Mouse (Mus musculus) midbrain, embryonic 10.5 days (tissue): ENCODE results near the gene Rpl39l. TPM values are rescaled to one million over a fixed set of nuclear protein-coding genes. Genes with fewer than 3 reads are reported as not detected.
"Not testable (repeated sequence)": the region's sequence is repeated elsewhere in the genome, so short reads cannot be mapped to it uniquely, and the experiment has no call there.

Source experiments
- DNase-seq: peaks from one replicate; pipeline ENCODE4 v3.0.0-alpha.2; 2017; ENCODE audit warnings: low spot score
- H3K27ac ChIP-seq: fragments of 300-500 bp; sonication (generic); replicated peaks from 2 replicates; pipeline ENCODE4 v1.5.1; 2016; ENCODE audit warnings: mild to moderate bottlenecking
- H3K27me3 ChIP-seq: fragments of 300-500 bp; sonication (generic); 2 replicates; pipeline ENCODE4 v1.6.1; 2016; ENCODE audit warnings: low read depth, mild to moderate bottlenecking; ENCODE audit not compliant: poor library complexity, severe bottlenecking
- H3K36me3 ChIP-seq: fragments of 300-500 bp; sonication (generic); 2 replicates; pipeline ENCODE4 v1.6.1; 2016; ENCODE audit warnings: mild to moderate bottlenecking, moderate library complexity
- H3K4me1 ChIP-seq: fragments of 300-500 bp; sonication (generic); 2 replicates; pipeline ENCODE4 v1.6.1; 2016
- H3K4me3 ChIP-seq: fragments of 300-500 bp; sonication (generic); 2 replicates; pipeline ENCODE4 v1.5.1; 2016; ENCODE audit warnings: mild to moderate bottlenecking, moderate library complexity
- H3K9me3 ChIP-seq: fragments of 300-500 bp; sonication (generic); replicated peaks from 2 replicates; pipeline ENCODE4 v1.6.1; 2016; ENCODE audit warnings: mild to moderate bottlenecking
- WGBS: fragments of 180-500 bp; shearing (Covaris S2); methylation state at CpG from one replicate; pipeline ENCODE4 v1.1.7; 2016; 5-methylcytosine and 5-hydroxymethylcytosine counted together
- polyA plus RNA-seq: library from polyadenylated mRNA; unstranded; fragments of >200 nt; fragmentation: Nextera tagmentation; extraction: Ambion mirVana; gene quantifications from 2 replicates; pipeline ENCODE4 v1.2.1, GENCODE M21; 2016

Gene Rpl39l
- polyA plus RNA-seq, 1 experiment from 2014 or later, result 0.31 TPM

GRCm38 (mm10) chr16:10217020-10217419, 47.0 kb downstream of the Rpl39l start:
- DNase-seq, H3K27ac ChIP-seq, H3K36me3 ChIP-seq, H3K27me3 ChIP-seq, H3K9me3 ChIP-seq, H3K4me3 ChIP-seq, H3K4me1 ChIP-seq: not testable (repeated sequence)
- 86% methylated on average over 2 of the region's 2 CpGs for WGBS

Other genes with a start within 250 kb of the Rpl39l start
- 1.4 and 1.8 TPM in 2 replicates for gene Grin2a, start 174.7 kb upstream of the Rpl39l start, polyA plus RNA-seq
- gene Atf7ip2, start 22.5 kb downstream of the Rpl39l start, polyA plus RNA-seq, result 0.72 and 0.95 TPM in 2 replicates
- 3.3 and 4.8 TPM in 2 replicates for gene Emp2, start 143.7 kb downstream of the Rpl39l start, polyA plus RNA-seq
- gene Tekt5, start 225.3 kb downstream of the Rpl39l start, polyA plus RNA-seq, result not detected in 2 replicates
- gene Nubp1, start 241.7 kb downstream of the Rpl39l start, polyA plus RNA-seq, result 73.7 and 80.5 TPM in 2 replicates